In genomic region chr9:40376711-40377410, GRCm38 (mm10) we compare ENCODE assay signal across 8 mouse cellular contexts.
DNase-seq lines count a peak whose midpoint lies in the region; ATAC-seq and TF ChIP-seq lines count a peak whose summit lies in the region.

No protein-coding gene starts in this region.

- H3K36me3 ChIP-seq in ES-E14 (ENCODE audit: control insufficient read depth, insufficient read depth, low read length, poor library complexity, severe bottlenecking): no peaks in the 10 kb centered on the region
- no peaks in the 10 kb centered on the region for H3K36me3 ChIP-seq in forebrain, embryonic 16.5 days (ENCODE audit: control insufficient read depth, insufficient read depth)
- H3K36me3 ChIP-seq in liver, embryonic 15.5 days (replicated peaks): no peaks in the 10 kb centered on the region

- no peak overlapping the region for H3K27ac ChIP-seq in ES-E14 (ENCODE audit: insufficient read depth, low read depth, low read length, poor library complexity, severe bottlenecking)
- no peak overlapping the region for H3K27ac ChIP-seq in forebrain, embryonic 16.5 days (ENCODE audit: low read length)
- H3K27ac ChIP-seq in liver, embryonic 15.5 days (replicated peaks): no peak overlapping the region

- 48% methylated on average over 9 of the region's 9 CpGs for WGBS in forebrain, embryonic 16.5 days
- 62% methylated on average over 9 of the region's 9 CpGs for WGBS in liver, embryonic 15.5 days (ENCODE audit: insufficient replicate concordance)

- in situ Hi-C loops in ES-E14 (cut with MboI; ENCODE audit: low sequenced_read_pairs in 2 of 2, unreplicated experiment in 2 of 2): no loop called here

- H3K27me3 ChIP-seq in forebrain, embryonic 16.5 days (replicated peaks; ENCODE audit: control insufficient read depth, insufficient read depth, low read length): no peaks in the 10 kb centered on the region
- no peaks in the 10 kb centered on the region for H3K27me3 ChIP-seq in liver, embryonic 15.5 days

- H3K4me3 ChIP-seq in ES-E14 (ENCODE audit: insufficient read depth in 1 of 2, low read depth in 1 of 2, low read length in 2 of 2, poor library complexity in 1 of 2, severe bottlenecking in 1 of 2): no peak overlapping the region
- H3K4me3 ChIP-seq in forebrain, embryonic 16.5 days (replicated peaks; ENCODE audit: low read length): no peak overlapping the region
- H3K4me3 ChIP-seq in liver, embryonic 15.5 days (replicated peaks): 0 out of 2 replicates have a peak overlapping the region, but pooled peaks have one; percentile 12

- H3K4me2 ChIP-seq in forebrain, embryonic 16.5 days (ENCODE audit: low read length): peak overlapping the region; percentile 56; the same call in 1 of the 2 replicates
- peak overlapping the region; percentile 44; the same call in 1 of the 2 replicates for H3K4me2 ChIP-seq in liver, embryonic 15.5 days

- H3K4me1 ChIP-seq in ES-E14 (ENCODE audit: control insufficient read depth in 2 of 2, insufficient read depth in 2 of 2, low read length in 2 of 2, poor library complexity in 1 of 2): 0 out of 4 replicates have a peak, but pooled peaks cover 0 to 6% of the 10 kb centered on the region in 2 experiments
- peaks cover 28% of the 10 kb centered on the region for H3K4me1 ChIP-seq in forebrain, embryonic 16.5 days (replicated peaks; ENCODE audit: control insufficient read depth, insufficient read depth, low read length)
- no peaks in the 10 kb centered on the region for H3K4me1 ChIP-seq in liver, embryonic 15.5 days (replicated peaks)

- H3K9ac ChIP-seq in ES-E14 (ENCODE audit: insufficient read depth, low read depth, low read length, poor library complexity, severe bottlenecking): peak overlapping the region; percentile 38; the same call in 1 of the 2 replicates
- H3K9ac ChIP-seq in forebrain, embryonic 16.5 days (replicated peaks; ENCODE audit: low read depth, low read length): peak overlapping the region; percentile 62; the same call in 1 of the 2 replicates
- H3K9ac ChIP-seq in liver, embryonic 15.5 days: no peak overlapping the region

- peak; percentile 68 for DNase-seq in cerebellum, adult 9-10 months
- no peak for DNase-seq in cerebellum, postnatal 4 days (ENCODE audit: low spot score in 2 of 2)
- no peak for DNase-seq in ES-E14 (ENCODE audit: low read depth, low spot score)
- DNase-seq in thymus, postnatal 25 days: no peak
- DNase-seq in right cerebral cortex, postnatal 14 days: no peak
- no peak for DNase-seq in lung, postnatal 36 days

- H3K9me3 ChIP-seq in ES-E14 (ENCODE audit: control insufficient read depth, insufficient read depth, low read depth, low read length): no peaks in the 10 kb centered on the region
- no peaks in the 10 kb centered on the region for H3K9me3 ChIP-seq in forebrain, embryonic 16.5 days (ENCODE audit: control insufficient read depth, low read length)
- H3K9me3 ChIP-seq in liver, embryonic 15.5 days (replicated peaks): no peaks in the 10 kb centered on the region

- peak; percentile 12 for ATAC-seq in forebrain, embryonic 16.5 days
- no peak for ATAC-seq in liver, embryonic 15.5 days (ENCODE audit: insufficient read depth)

TF ChIP-seq in ES-E14, 5 proteins besides CTCF, POLR2A, EP300 and RAD21:
- TF ChIP-seq MAFK (IDR thresholded peaks at IDR 0.05; ENCODE audit: insufficient read depth, low read depth, low read length) (no peak), HCFC1 (IDR thresholded peaks at IDR 0.05; ENCODE audit: borderline replicate concordance, insufficient read depth, low read length) (no peak), ZC3H11A (IDR thresholded peaks at IDR 0.05; ENCODE audit: borderline replicate concordance, low read depth, low read length) (no peak), ZNF384 (IDR thresholded peaks at IDR 0.05; ENCODE audit: low read depth, low read length) (no peak)
